Mouse (Mus musculus) embryonic facial prominence, embryonic 14.5 days (tissue): ENCODE measurements around the gene Sftpd. TPM values are rescaled to one million over a fixed set of nuclear protein-coding genes. Genes with fewer than 3 reads are reported as not detected.

Experiments used
- ATAC-seq: fragments of 200-750 bp; cut with Nextera tagmentation; 2 replicates; pipeline ENCODE4 v1.8.0; 2017; ENCODE audit warnings: low read depth, moderate number of reproducible peaks, moderate TSS enrichment
- DNase-seq: peaks from one replicate; pipeline ENCODE4 v3.0.0-alpha.2; 2015; ENCODE audit warnings: low spot score
- H3K27ac ChIP-seq: fragments of 300-500 bp; sonication (generic); replicated peaks from 2 replicates; pipeline ENCODE4 v1.5.1; 2014; ENCODE audit warnings: low read depth, mild to moderate bottlenecking, low read length, moderate library complexity
- H3K27me3 ChIP-seq: fragments of 300-500 bp; sonication (generic); replicated peaks from 2 replicates; pipeline ENCODE4 v1.6.1; 2014; ENCODE audit warnings: low read length; ENCODE audit not compliant: control insufficient read depth, insufficient read depth
- H3K36me3 ChIP-seq: fragments of 300-500 bp; sonication (generic); 2 replicates; pipeline ENCODE4 v1.6.1; 2014; ENCODE audit warnings: low read length, mixed read lengths; ENCODE audit not compliant: control insufficient read depth, insufficient read depth
- H3K4me1 ChIP-seq: fragments of 300-500 bp; sonication (generic); 2 replicates; pipeline ENCODE4 v1.6.1; 2014; ENCODE audit warnings: antibody characterized with exemption, low read length; ENCODE audit not compliant: control insufficient read depth, insufficient read depth
- H3K4me2 ChIP-seq: fragments of 300-500 bp; sonication (generic); 2 replicates; pipeline ENCODE4 v1.6.1; 2014; ENCODE audit warnings: low read depth, mild to moderate bottlenecking, low read length, moderate library complexity, mixed read lengths
- H3K4me3 ChIP-seq: fragments of 300-500 bp; sonication (generic); 2 replicates; pipeline ENCODE4 v1.5.1; 2014; ENCODE audit warnings: low read depth, mild to moderate bottlenecking, low read length
- H3K9ac ChIP-seq: fragments of 300-500 bp; sonication (generic); 2 replicates; pipeline ENCODE4 v1.6.1; 2014; ENCODE audit warnings: low read depth, mild to moderate bottlenecking, low read length, moderate library complexity, mixed read lengths
- H3K9me3 ChIP-seq: fragments of 300-500 bp; sonication (generic); 2 replicates; pipeline ENCODE4 v1.6.1; 2016; ENCODE audit warnings: low read length; ENCODE audit not compliant: control insufficient read depth
- WGBS: fragments of 180-500 bp; shearing (Covaris S2); extraction: QIAGEN DNeasy Blood & Tissue Kit; methylation state at CpG from one replicate; pipeline ENCODE4 v1.1.7; 2014; 5-methylcytosine and 5-hydroxymethylcytosine counted together
- polyA plus RNA-seq: library from polyadenylated mRNA; unstranded; fragments of >200 nt; fragmentation: Nextera tagmentation; extraction: Ambion mirVana; gene quantifications from 2 replicates; pipeline ENCODE4 v1.2.1, GENCODE M21; 2014

Sftpd gene
- polyA plus RNA-seq, 1 experiment from 2014 or later, result 0.39 TPM

DNA sequence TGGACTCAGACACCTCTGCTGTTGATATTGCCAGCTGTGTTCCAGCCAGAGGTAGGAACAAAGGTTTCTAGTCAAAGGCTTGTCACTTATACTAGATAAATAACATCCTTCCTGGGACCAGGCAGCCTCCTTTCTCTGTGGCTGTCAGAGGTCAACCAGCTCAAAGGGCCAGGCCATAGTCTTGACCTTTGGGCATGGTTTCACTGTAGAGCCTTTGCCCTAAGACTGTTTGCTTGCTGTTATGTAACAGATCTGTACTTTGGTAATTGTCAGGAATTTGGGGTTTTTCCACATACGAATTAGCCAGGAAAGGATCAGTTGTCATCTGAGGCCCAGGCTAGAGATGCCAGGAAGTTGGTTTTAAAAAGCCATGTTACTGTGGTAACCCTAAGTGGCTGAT, 24.2 kb downstream of the Sftpd start:
- no peaks in the 10 kb centered on the region for H3K9me3 ChIP-seq
- H3K4me3 ChIP-seq, result no peak overlapping the region
- H3K27me3 ChIP-seq, result no peaks in the 10 kb centered on the region
- H3K4me1 ChIP-seq, result no peaks in the 10 kb centered on the region
- DNase-seq, result peak; percentile 10
- H3K36me3 ChIP-seq, result no peaks in the 10 kb centered on the region
- WGBS, result 6% methylated on average over 1 of the region's 1 CpGs
- no peak overlapping the region for H3K9ac ChIP-seq
- ATAC-seq, result no peak
- H3K27ac ChIP-seq, result no peak overlapping the region
- no peak overlapping the region for H3K4me2 ChIP-seq

DNA sequence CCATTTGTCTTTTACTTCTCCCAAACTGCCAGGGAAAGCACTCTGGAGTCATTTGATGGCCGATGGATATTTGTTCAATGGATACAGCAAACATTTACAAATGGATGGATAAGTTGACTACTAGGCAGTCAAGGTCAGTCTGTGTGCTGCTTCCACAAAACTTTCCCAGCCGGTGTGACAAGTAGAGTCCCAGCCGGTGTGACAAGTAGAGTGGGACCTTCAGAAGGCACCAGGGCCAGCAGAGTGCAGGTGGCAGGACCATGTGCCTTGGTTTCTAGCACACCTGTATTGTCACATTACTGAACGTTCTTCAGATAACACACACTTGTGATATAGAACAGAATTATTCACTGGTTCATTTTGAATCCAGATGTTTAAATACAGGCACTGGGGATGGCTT, 24.9 kb downstream of the Sftpd start:
- ATAC-seq, result no peak
- Histone ChIP-seq H3K27ac (no peak overlapping the region), H3K4me1 (no peaks in the 10 kb centered on the region), H3K9ac (no peak overlapping the region), H3K9me3 (no peaks in the 10 kb centered on the region), H3K27me3 (no peaks in the 10 kb centered on the region), H3K36me3 (no peaks in the 10 kb centered on the region), H3K4me3 (no peak overlapping the region), H3K4me2 (no peak overlapping the region)
- no peak for DNase-seq
- WGBS, result 88% methylated on average over 4 of the region's 4 CpGs

DNA sequence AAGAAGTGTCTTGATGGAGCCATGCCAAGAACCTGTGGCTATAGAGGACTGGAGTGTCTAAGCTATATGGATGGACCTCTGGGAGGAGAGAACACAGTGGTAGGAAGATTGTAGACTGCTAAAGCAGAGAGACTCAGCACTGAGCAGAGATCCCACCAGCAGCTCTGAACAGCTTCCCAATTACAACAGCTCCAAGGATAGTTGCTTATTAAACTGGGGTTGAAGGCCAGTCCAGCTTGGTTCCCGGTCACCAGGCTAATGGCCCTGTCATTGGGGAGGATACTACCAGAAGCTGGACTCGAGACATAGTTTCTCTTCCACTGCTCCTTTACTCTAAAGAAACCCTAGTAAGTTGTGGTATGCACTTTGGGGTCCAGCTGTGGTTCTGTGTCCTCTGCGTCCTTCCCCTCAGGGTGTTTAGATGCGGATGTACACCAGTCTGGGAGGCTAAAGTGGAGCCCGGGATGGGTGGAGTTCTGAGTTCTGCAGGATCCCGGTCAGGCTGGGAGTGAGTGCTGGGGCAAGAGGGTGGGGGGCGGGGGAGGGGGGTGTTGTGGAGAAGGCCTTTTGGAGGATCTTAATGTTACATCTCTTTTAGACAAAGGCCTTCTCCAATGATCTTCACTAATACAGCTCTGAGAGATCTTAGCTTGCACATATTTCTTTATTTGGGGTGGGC, 33.6 kb downstream of the Sftpd start, which contains the start of gene Mbl1:
Gene Mbl1, plus strand, starts transcription at position 239 of the 679 bp plus-strand sequence.
- Histone ChIP-seq H3K4me2 (no peak within 1 kb of the TSS), H3K4me1 (no peaks in the 10 kb centered on the region), H3K27me3 (no peaks in the 10 kb centered on the region), H3K4me3 (no peak within 1 kb of the TSS), H3K36me3 (no peaks in the 10 kb centered on the region), H3K9ac (no peak within 1 kb of the TSS), H3K27ac (no peak within 1 kb of the TSS), H3K9me3 (no peaks in the 10 kb centered on the region)
- DNase-seq, result no peak
- WGBS, result 75% methylated on average over 7 of the region's 7 CpGs
- ATAC-seq, result no peak

DNA sequence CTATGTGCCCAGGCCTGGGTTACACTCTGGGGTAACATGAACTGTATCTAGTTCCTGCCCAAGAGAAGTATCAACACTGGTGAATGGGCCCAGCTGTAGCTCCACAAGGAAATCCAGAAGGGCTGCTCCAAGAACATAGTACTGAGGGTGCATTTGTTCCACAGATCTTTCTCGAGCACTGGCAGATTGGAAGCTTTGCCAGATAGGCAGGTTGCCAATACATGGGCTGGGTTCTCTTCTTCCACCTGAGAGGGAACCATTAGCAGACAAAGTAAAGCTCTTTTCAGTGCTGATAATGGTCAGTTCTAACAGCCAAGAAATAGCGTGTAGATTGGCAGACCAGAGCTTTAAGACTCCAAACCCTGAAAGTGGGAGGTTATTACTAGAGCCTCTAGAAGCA, 37.6 kb downstream of the Sftpd start:
- Histone ChIP-seq H3K4me2 (no peak overlapping the region), H3K36me3 (no peaks in the 10 kb centered on the region), H3K27me3 (no peaks in the 10 kb centered on the region), H3K4me3 (no peak overlapping the region), H3K9ac (no peak overlapping the region), H3K27ac (no peak overlapping the region), H3K4me1 (no peaks in the 10 kb centered on the region), H3K9me3 (no peaks in the 10 kb centered on the region)
- ATAC-seq (no peak), DNase-seq (no peak)
- WGBS, result 67% methylated on average over 2 of the region's 2 CpGs

DNA sequence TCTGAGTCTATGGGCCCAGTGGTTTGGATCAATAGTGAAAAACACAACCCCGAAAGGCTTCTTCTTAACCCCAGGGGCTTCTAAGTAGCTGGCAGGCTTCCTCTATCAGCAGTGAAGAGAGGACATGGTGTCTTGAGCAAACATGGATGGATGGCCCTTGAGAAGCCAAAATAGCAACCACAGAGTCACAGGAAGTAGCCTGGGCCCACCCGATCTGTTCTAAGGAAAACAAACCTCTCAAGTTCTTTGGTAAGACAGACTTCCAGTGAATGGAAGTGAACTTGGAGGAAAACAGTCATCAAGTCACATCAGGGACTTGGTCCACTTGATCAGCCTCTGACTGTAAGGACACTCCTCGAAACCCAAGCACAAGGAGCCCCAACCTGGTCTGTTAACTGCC, 38.0 kb downstream of the Sftpd start:
- Histone ChIP-seq H3K4me2 (no peak overlapping the region), H3K27me3 (no peaks in the 10 kb centered on the region), H3K4me3 (no peak overlapping the region), H3K9ac (no peak overlapping the region), H3K4me1 (no peaks in the 10 kb centered on the region), H3K36me3 (no peaks in the 10 kb centered on the region), H3K27ac (no peak overlapping the region), H3K9me3 (no peaks in the 10 kb centered on the region)
- 80% methylated on average over 3 of the region's 3 CpGs for WGBS
- DNase-seq (no peak), ATAC-seq (no peak)

DNA sequence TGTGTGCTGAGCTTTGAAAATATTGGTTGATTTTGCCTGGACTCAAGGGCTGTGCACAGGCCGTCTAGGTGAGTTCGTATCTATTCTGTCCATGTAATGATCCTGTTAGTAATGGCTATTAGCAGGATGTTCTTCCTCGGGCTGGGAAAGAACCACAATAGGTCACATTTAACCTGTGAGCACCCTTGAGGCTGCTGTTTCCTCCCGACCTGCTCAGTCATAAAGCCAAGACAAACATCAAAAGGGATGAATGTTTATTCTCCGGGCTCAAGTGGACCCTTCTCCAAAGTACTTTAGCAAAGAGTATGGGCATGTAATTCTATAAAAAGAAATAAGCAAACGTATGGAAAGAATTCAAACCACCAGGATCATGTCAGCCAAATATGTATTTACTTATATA, 38.9 kb downstream of the Sftpd start:
- Histone ChIP-seq H3K4me1 (no peaks in the 10 kb centered on the region), H3K27ac (no peak overlapping the region), H3K36me3 (no peaks in the 10 kb centered on the region), H3K9ac (no peak overlapping the region), H3K4me2 (no peak overlapping the region), H3K9me3 (no peaks in the 10 kb centered on the region), H3K27me3 (no peaks in the 10 kb centered on the region), H3K4me3 (no peak overlapping the region)
- WGBS, result 49% methylated on average over 6 of the region's 6 CpGs
- DNase-seq (peak; percentile 19), ATAC-seq (no peak)

DNA sequence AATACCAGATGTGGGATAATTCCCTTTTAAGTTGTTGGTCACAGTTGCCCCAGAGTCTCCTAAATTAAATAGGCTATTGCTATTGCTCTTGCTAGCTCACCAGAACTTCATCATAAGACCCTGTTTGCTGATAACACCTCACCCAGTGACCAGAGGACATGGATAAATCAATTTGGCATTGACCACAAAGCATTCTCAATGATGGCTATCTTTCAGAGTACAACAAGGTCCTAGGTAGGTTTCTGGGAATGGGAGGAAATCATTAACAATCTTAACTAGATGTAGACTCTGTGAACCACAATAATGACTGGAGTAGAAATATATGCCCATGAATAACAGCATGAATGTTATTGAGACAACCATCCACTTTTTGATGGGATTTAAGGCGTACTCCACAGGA, 44.3 kb downstream of the Sftpd start:
- H3K9ac ChIP-seq, result no peak overlapping the region
- no peak overlapping the region for H3K4me2 ChIP-seq
- no peaks in the 10 kb centered on the region for H3K4me1 ChIP-seq
- H3K36me3 ChIP-seq, result no peaks in the 10 kb centered on the region
- H3K4me3 ChIP-seq, result no peak overlapping the region
- DNase-seq, result no peak
- no peaks in the 10 kb centered on the region for H3K9me3 ChIP-seq
- H3K27me3 ChIP-seq, result no peaks in the 10 kb centered on the region
- H3K27ac ChIP-seq, result no peak overlapping the region
- no peak for ATAC-seq
- 84% methylated on average over 1 of the region's 1 CpGs for WGBS

DNA sequence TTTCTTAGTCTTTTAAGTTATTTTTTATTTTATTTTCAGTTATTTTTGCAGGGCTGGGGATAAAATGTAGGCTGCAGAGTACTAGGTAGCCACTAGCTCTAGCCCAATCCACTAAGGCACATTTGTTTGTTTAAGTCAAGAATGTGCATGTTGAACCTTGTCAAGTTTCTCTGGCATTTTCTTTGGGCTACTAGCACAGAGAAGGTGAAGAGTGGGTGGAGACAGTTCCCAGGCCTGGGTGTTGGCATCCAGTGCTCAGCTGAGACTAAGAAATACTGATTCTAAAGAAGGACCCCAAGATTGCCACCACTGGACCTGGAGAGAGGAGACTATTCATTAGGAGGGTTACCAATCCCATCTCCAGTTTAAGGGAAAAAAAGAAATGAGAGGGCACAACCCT, 47.9 kb downstream of the Sftpd start:
- H3K36me3 ChIP-seq, result no peaks in the 10 kb centered on the region
- ATAC-seq, result no peak
- H3K4me3 ChIP-seq, result no peak overlapping the region
- no peak overlapping the region for H3K9ac ChIP-seq
- H3K27me3 ChIP-seq, result no peaks in the 10 kb centered on the region
- no peak for DNase-seq
- no peak overlapping the region for H3K4me2 ChIP-seq
- no peak overlapping the region for H3K27ac ChIP-seq
- no peaks in the 10 kb centered on the region for H3K9me3 ChIP-seq
- H3K4me1 ChIP-seq, result no peaks in the 10 kb centered on the region

DNA sequence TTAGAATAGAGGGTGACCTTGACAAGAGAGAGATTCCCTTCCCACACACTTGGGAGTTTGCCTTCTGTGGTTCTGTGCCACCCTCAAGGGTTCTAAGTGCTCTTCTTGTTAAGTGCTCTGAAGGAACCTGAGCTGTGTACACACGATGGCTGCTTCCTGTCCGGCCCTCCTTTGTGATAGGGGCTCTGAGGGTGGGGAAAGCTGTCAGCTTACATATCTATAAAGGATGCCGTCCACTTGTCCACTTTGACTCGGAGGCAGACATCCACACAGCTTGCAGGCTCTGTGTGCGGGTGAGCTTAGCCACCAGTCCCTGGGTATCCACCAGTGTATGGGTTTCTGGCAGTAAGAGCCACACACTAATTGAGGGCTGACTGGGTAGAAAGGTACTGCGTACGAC, 53.4 kb downstream of the Sftpd start, which contains the start of gene Sftpa1:
Gene Sftpa1, plus strand, starts transcription at position 243 of the 400 bp plus-strand sequence.
- no peaks in the 10 kb centered on the region for H3K27me3 ChIP-seq
- H3K9me3 ChIP-seq, result no peaks in the 10 kb centered on the region
- WGBS, result 77% methylated on average over 7 of the region's 7 CpGs
- ATAC-seq (no peak), DNase-seq (no peak)
- H3K4me3 ChIP-seq, result no peak within 1 kb of the TSS
- no peak within 1 kb of the TSS for H3K4me2 ChIP-seq
- no peak within 1 kb of the TSS for H3K27ac ChIP-seq
- H3K4me1 ChIP-seq, result no peaks in the 10 kb centered on the region
- H3K9ac ChIP-seq, result no peak within 1 kb of the TSS
- H3K36me3 ChIP-seq, result no peaks in the 10 kb centered on the region
